Mouse (Mus musculus): Measurements from ENCODE around the gene 5830473C10Rik.

GRCm38 (mm10) chr5:90591936-90592335, 31.0 kb downstream of the 5830473C10Rik start:
- TF ChIP-seq CTCF (IDR thresholded peaks at IDR 0.05; ENCODE audit: extremely low read depth, insufficient read depth, low read length) (no peak), POLR2A (IDR thresholded peaks at IDR 0.05; ENCODE audit: extremely low read depth, insufficient read depth, low read length) (no peak)
